Mouse (Mus musculus) heart, embryonic 14.5 days (tissue): ENCODE data around the gene Eogt. TPM values are rescaled to one million over a fixed set of nuclear protein-coding genes. Genes with fewer than 3 reads are reported as not detected.

ENCODE experiments used
- ATAC-seq: fragments of 200-750 bp; cut with Nextera tagmentation; 2 replicates; pipeline ENCODE4 v1.8.0; 2017; ENCODE audit warnings: low read depth, moderate TSS enrichment; ENCODE audit not compliant: insufficient number of reproducible peaks, insufficient read depth, low FRiP score
- H3K27ac ChIP-seq, 2 experiments: fragments of 200-500 bp in 1 of 2; fragments of 300-500 bp in 1 of 2; sonication (generic) in 1 of 2; replicated peaks in 1 of 2; 2 replicates each; pipeline ENCODE4 v1.5.1; 2012 to 2014; ENCODE audit warnings: low read depth in 2 of 2, low read length in 2 of 2, control low read depth in 1 of 2, mild to moderate bottlenecking in 1 of 2, mixed read lengths in 1 of 2; ENCODE audit not compliant: control insufficient read depth in 1 of 2, insufficient read depth in 1 of 2
- H3K27me3 ChIP-seq: fragments of 300-500 bp; sonication (generic); 2 replicates; pipeline ENCODE4 v1.6.1; 2014; ENCODE audit warnings: mild to moderate bottlenecking, low read length, control low read depth; ENCODE audit not compliant: control insufficient read depth, insufficient read depth
- H3K36me3 ChIP-seq: fragments of 300-500 bp; sonication (generic); 2 replicates; pipeline ENCODE4 v1.6.1; 2014; ENCODE audit warnings: mild to moderate bottlenecking, control low read depth, low read length, mixed read lengths; ENCODE audit not compliant: control insufficient read depth, insufficient read depth
- H3K4me1 ChIP-seq, 2 experiments: fragments of 200-500 bp in 1 of 2; fragments of 300-500 bp in 1 of 2; sonication (generic) in 1 of 2; 2 replicates each; pipeline ENCODE4 v1.6.1; 2012 to 2014; ENCODE audit warnings: low read length in 2 of 2, control low read depth in 1 of 2, mixed read lengths in 1 of 2; ENCODE audit not compliant: control insufficient read depth in 2 of 2, insufficient read depth in 2 of 2
- H3K4me2 ChIP-seq: fragments of 300-500 bp; sonication (generic); 2 replicates; pipeline ENCODE4 v1.6.1; 2014; ENCODE audit warnings: mild to moderate bottlenecking, low read length
- H3K4me3 ChIP-seq, 2 experiments: fragments of 200-500 bp in 1 of 2; fragments of 300-500 bp in 1 of 2; sonication (generic) in 1 of 2; 2 replicates each; pipeline ENCODE4 v1.5.1; 2012 to 2014; ENCODE audit warnings: low read length in 2 of 2, mild to moderate bottlenecking in 2 of 2, control low read depth in 1 of 2, low read depth in 1 of 2, moderate library complexity in 1 of 2; ENCODE audit not compliant: control insufficient read depth in 1 of 2, insufficient read depth in 1 of 2
- H3K9ac ChIP-seq: fragments of 300-500 bp; sonication (generic); 2 replicates; pipeline ENCODE4 v1.6.1; 2014; ENCODE audit warnings: mild to moderate bottlenecking, low read length
- H3K9me3 ChIP-seq: fragments of 300-500 bp; sonication (generic); 2 replicates; pipeline ENCODE4 v1.6.1; 2016; ENCODE audit warnings: low read length, control low read depth; ENCODE audit not compliant: control insufficient read depth
- WGBS: fragments of 180-500 bp; shearing (Covaris S2); extraction: QIAGEN DNeasy Blood & Tissue Kit; methylation state at CpG from one replicate; pipeline ENCODE4 v1.1.7; 2014; 5-methylcytosine and 5-hydroxymethylcytosine counted together
- polyA plus RNA-seq: library from polyadenylated mRNA; unstranded; fragments of >200 nt; fragmentation: Nextera tagmentation; extraction: Ambion mirVana; gene quantifications from 2 replicates; pipeline ENCODE4 v1.2.1, GENCODE M21; 2014

The Eogt gene
- polyA plus RNA-seq, 1 experiment from 2014 or later = 14.6 TPM

GRCm38 (mm10) chr6:97104264-97104852, 44.6 kb downstream of the Eogt start:
- no peaks in the 10 kb centered on the region for H3K27me3 ChIP-seq
- H3K4me2 ChIP-seq = no peak overlapping the region
- no peak overlapping the region for H3K4me3 ChIP-seq
- H3K4me1 ChIP-seq = no peaks in the 10 kb centered on the region
- H3K9ac ChIP-seq = no peak overlapping the region
- no peak for ATAC-seq
- no peak overlapping the region for H3K27ac ChIP-seq
- H3K36me3 ChIP-seq = no peaks in the 10 kb centered on the region
- no peaks in the 10 kb centered on the region for H3K9me3 ChIP-seq
- 74% methylated on average over 7 of the region's 7 CpGs for WGBS

GRCm38 (mm10) chr6:97101958-97102702, 46.9 kb downstream of the Eogt start:
- H3K4me3 ChIP-seq = no peak overlapping the region; a peak in 1 of 4 replicates
- no peaks in the 10 kb centered on the region for H3K4me1 ChIP-seq
- H3K9me3 ChIP-seq = no peaks in the 10 kb centered on the region
- peak overlapping the region; percentile 39 for H3K4me2 ChIP-seq
- WGBS = 10% methylated on average over 15 of the region's 15 CpGs
- H3K36me3 ChIP-seq = no peaks in the 10 kb centered on the region
- H3K27ac ChIP-seq = no peak overlapping the region
- H3K27me3 ChIP-seq = no peaks in the 10 kb centered on the region
- no peak overlapping the region for H3K9ac ChIP-seq
- ATAC-seq = no peak

- peak overlapping the region; percentile 39 for H3K4me2 ChIP-seq
- H3K4me3 ChIP-seq = no peak overlapping the region; a peak in 1 of 4 replicates
- no peaks in the 10 kb centered on the region for H3K27me3 ChIP-seq
- no peak overlapping the region for H3K9ac ChIP-seq
- 15% methylated on average over 12 of the region's 12 CpGs for WGBS
- H3K36me3 ChIP-seq = no peaks in the 10 kb centered on the region
- no peak overlapping the region for H3K27ac ChIP-seq
- H3K4me1 ChIP-seq = no peaks in the 10 kb centered on the region
- ATAC-seq = no peak
- H3K9me3 ChIP-seq = no peaks in the 10 kb centered on the region
These were observed 47.6 kb downstream of the Eogt start for GRCm38 (mm10) chr6:97101190-97101957.

GRCm38 (mm10) chr6:97082336-97082735, 66.6 kb downstream of the Eogt start:
- H3K4me3 ChIP-seq = no peak overlapping the region
- H3K4me2 ChIP-seq = no peak overlapping the region
- H3K4me1 ChIP-seq = no peaks in the 10 kb centered on the region
- WGBS = 89% methylated on average over 2 of the region's 2 CpGs
- H3K36me3 ChIP-seq = no peaks in the 10 kb centered on the region
- H3K27me3 ChIP-seq = no peaks in the 10 kb centered on the region
- H3K27ac ChIP-seq = no peak overlapping the region
- 0 out of 2 replicates have a peak, but pooled peaks cover 4% of the 10 kb centered on the region for H3K9me3 ChIP-seq
- H3K9ac ChIP-seq = no peak overlapping the region
- no peak for ATAC-seq

GRCm38 (mm10) chr6:97080016-97080415, 69.0 kb downstream of the Eogt start:
- 50% methylated on average over 9 of the region's 9 CpGs for WGBS
- Histone ChIP-seq H3K27me3 (no peaks in the 10 kb centered on the region), H3K9me3 (no peaks in the 10 kb centered on the region), H3K36me3 (no peaks in the 10 kb centered on the region), H3K9ac (no peak overlapping the region), H3K4me3 (no peak overlapping the region), H3K27ac (no peak overlapping the region), H3K4me1 (no peaks in the 10 kb centered on the region), H3K4me2 (no peak overlapping the region)
- no peak for ATAC-seq

- Histone ChIP-seq H3K27ac (no peak within 1 kb of the TSS), H3K4me3 (peak within 1 kb of the TSS; percentile 41 to 47), H3K4me2 (peak within 1 kb of the TSS; percentile 82), H3K4me1 (peaks cover 2 to 5% of the 10 kb centered on the region in 2 experiments; a peak in 3 of 4 replicates), H3K36me3 (no peaks in the 10 kb centered on the region), H3K27me3 (peaks cover 47% of the 10 kb centered on the region), H3K9me3 (no peaks in the 10 kb centered on the region), H3K9ac (0 out of 2 replicates have a peak within 1 kb of the TSS, but pooled peaks have one; percentile 13)
- WGBS = under 1% methylated on average over 30 of the region's 30 CpGs
- ATAC-seq = peak; percentile 64; the same call in 1 of the 2 replicates
These were observed 88.8 kb downstream of the Eogt start, which contains the start of gene Fam19a4 for GRCm38 (mm10) chr6:97060074-97060681. Gene Fam19a4 (minus strand): TSS chr6:97060413.
